Mouse (Mus musculus) kidney, embryonic 16.5 days (tissue): ENCODE measurements around the gene Rab1a. TPM values are rescaled to one million over a fixed set of nuclear protein-coding genes. Genes with fewer than 3 reads are reported as not detected.

ENCODE experiments used
- ATAC-seq: fragments of 200-750 bp; cut with Nextera tagmentation; 2 replicates; pipeline ENCODE4 v1.8.0; 2017; ENCODE audit warnings: moderate TSS enrichment; ENCODE audit not compliant: low FRiP score, low TSS enrichment
- H3K27ac ChIP-seq: fragments of 300-500 bp; sonication (generic); 2 replicates; pipeline ENCODE4 v1.5.1; 2014; ENCODE audit warnings: low read length
- H3K27me3 ChIP-seq: fragments of 300-500 bp; sonication (generic); 2 replicates; pipeline ENCODE4 v1.6.1; 2014; ENCODE audit warnings: low read length, control low read depth, mixed read lengths; ENCODE audit not compliant: insufficient read depth
- H3K36me3 ChIP-seq: fragments of 300-500 bp; sonication (generic); 2 replicates; pipeline ENCODE4 v1.6.1; 2014; ENCODE audit warnings: low read length, control low read depth, mixed read lengths; ENCODE audit not compliant: insufficient read depth
- H3K4me1 ChIP-seq: fragments of 300-500 bp; sonication (generic); 2 replicates; pipeline ENCODE4 v1.6.1; 2014; ENCODE audit warnings: low read length, control low read depth, mixed read lengths; ENCODE audit not compliant: insufficient read depth
- H3K4me2 ChIP-seq: fragments of 300-500 bp; sonication (generic); replicated peaks from 2 replicates; pipeline ENCODE4 v1.6.1; 2014; ENCODE audit warnings: low read depth, low read length
- H3K4me3 ChIP-seq: fragments of 300-500 bp; sonication (generic); 2 replicates; pipeline ENCODE4 v1.5.1; 2014; ENCODE audit warnings: mild to moderate bottlenecking, low read length
- H3K9ac ChIP-seq: fragments of 300-500 bp; sonication (generic); replicated peaks from 2 replicates; pipeline ENCODE4 v1.6.1; 2014; ENCODE audit warnings: low read length
- H3K9me3 ChIP-seq: fragments of 300-500 bp; sonication (generic); 2 replicates; pipeline ENCODE4 v1.6.1; 2016; ENCODE audit warnings: low read length, control low read depth
- WGBS: fragments of 180-500 bp; shearing (Covaris S2); extraction: QIAGEN DNeasy Blood & Tissue Kit; methylation state at CpG from one replicate; pipeline ENCODE4 v1.1.7; 2014; 5-methylcytosine and 5-hydroxymethylcytosine counted together
- polyA plus RNA-seq: library from polyadenylated mRNA; unstranded; fragments of >200 nt; fragmentation: Nextera tagmentation; extraction: Ambion mirVana; gene quantifications from 2 replicates; pipeline ENCODE4 v1.2.1, GENCODE M21; 2015

Gene Rab1a
- polyA plus RNA-seq, 1 experiment from 2014 or later, result 261 TPM

DNA sequence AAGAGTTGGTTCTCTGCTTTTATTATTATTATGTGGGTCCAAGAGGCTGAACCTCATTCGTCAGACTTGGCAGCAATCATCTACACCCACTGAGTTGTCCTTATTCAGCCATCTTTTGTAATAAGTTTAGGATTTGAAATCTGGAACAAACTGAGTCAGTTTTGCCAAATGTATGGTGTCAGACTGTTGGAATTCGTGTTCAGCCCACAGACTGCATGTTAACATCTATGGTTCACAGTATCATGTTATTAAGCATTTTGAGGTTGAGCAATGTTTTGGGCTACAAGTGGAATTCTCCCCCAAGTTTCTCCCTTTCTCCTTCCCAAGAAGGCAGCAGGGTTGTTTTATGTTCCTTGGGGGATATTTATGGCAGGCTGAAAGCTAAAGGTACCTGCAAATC, 51.9 kb downstream of the Rab1a start:
- no peak overlapping the region for H3K27ac ChIP-seq
- 81% methylated on average over 2 of the region's 2 CpGs for WGBS

GRCm38 (mm10) chr11:20254791-20255190, 53.6 kb downstream of the Rab1a start:
- Histone ChIP-seq H3K4me2 (no peak overlapping the region), H3K4me3 (no peak overlapping the region), H3K27me3 (no peaks in the 10 kb centered on the region), H3K9me3 (no peaks in the 10 kb centered on the region), H3K4me1 (no peaks in the 10 kb centered on the region), H3K9ac (no peak overlapping the region), H3K36me3 (no peaks in the 10 kb centered on the region), H3K27ac (no peak overlapping the region)
- WGBS, result 79% methylated on average over 4 of the region's 4 CpGs
- no peak for ATAC-seq

More for the DNA sequence above, 51.9 kb downstream of the Rab1a start:
- Histone ChIP-seq H3K36me3 (no peaks in the 10 kb centered on the region), H3K4me1 (peaks cover 5% of the 10 kb centered on the region), H3K4me3 (no peak overlapping the region), H3K9ac (no peak overlapping the region), H3K9me3 (no peaks in the 10 kb centered on the region), H3K27me3 (no peaks in the 10 kb centered on the region), H3K4me2 (no peak overlapping the region)
- no peak for ATAC-seq

DNA sequence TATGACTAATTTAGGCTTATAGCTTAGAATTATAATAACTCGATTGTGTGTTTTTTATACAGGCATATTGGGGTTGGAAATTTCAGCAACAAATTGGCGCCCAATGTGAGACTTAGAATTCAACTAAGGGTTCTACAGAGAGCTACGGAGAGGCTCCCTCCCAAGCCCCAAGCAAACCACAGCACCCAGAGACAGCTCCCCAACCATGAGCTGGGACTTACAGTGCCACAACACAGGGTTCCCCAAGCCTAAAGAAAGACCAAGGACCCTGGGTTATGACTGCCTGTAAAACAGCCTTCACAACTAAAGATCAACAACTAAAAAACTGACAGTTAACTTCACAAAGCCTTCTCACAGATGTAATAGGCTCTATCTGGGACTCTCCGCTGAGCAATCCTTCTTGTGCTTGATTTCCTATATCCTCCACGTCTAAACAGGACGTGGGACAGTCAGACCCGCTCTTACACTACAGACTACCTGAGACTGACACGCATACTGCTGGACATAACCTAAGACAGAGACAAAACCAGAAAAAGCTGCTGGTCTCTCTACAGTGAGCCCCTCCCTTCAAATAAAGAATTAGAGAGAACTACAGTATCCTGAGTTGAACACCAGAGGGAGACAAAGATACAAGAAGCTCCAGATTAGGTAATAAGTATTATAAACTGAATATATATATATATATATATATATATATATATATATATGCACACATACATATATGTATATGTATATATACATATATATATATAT, 61.6 kb downstream of the Rab1a start:
- no peak overlapping the region for H3K4me2 ChIP-seq
- H3K36me3 ChIP-seq, result no peaks in the 10 kb centered on the region
- WGBS, result 63% methylated on average over 8 of the region's 8 CpGs
- H3K9me3 ChIP-seq, result no peaks in the 10 kb centered on the region
- no peak for ATAC-seq
- H3K27ac ChIP-seq, result no peak overlapping the region
- no peaks in the 10 kb centered on the region for H3K4me1 ChIP-seq
- no peak overlapping the region for H3K9ac ChIP-seq
- H3K4me3 ChIP-seq, result no peak overlapping the region
- H3K27me3 ChIP-seq, result no peaks in the 10 kb centered on the region

DNA sequence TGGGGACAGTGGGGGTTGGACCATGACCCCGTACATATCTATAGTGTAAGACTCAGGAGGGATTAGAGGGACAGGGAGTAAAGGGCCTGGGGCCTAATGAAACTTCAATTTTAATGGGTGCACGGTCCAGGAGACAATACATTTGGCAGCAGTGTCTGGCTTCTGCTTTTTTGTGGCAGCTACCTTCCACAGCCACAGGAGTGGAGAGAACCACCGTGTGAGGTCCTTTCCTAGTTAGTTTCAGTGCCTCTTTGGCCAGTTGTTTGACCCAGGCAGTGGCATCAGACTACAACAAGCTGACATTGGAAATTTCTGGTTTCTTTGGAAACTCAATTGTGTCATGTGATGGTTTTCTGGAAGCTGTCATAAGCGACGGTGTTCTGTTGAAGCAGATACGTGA, 68.7 kb downstream of the Rab1a start:
- H3K9me3 ChIP-seq, result no peaks in the 10 kb centered on the region
- H3K27ac ChIP-seq, result no peak overlapping the region
- no peak overlapping the region for H3K9ac ChIP-seq
- WGBS, result 88% methylated on average over 6 of the region's 6 CpGs
- H3K4me2 ChIP-seq, result no peak overlapping the region
- ATAC-seq, result no peak
- H3K4me1 ChIP-seq, result no peaks in the 10 kb centered on the region
- no peak overlapping the region for H3K4me3 ChIP-seq
- no peaks in the 10 kb centered on the region for H3K27me3 ChIP-seq
- H3K36me3 ChIP-seq, result no peaks in the 10 kb centered on the region

- no peak for ATAC-seq
- Histone ChIP-seq H3K27me3 (no peaks in the 10 kb centered on the region), H3K27ac (no peak overlapping the region), H3K36me3 (no peaks in the 10 kb centered on the region), H3K4me1 (no peaks in the 10 kb centered on the region), H3K9ac (no peak overlapping the region), H3K9me3 (no peaks in the 10 kb centered on the region), H3K4me2 (no peak overlapping the region), H3K4me3 (no peak overlapping the region)
- WGBS, result 76% methylated on average over 2 of the region's 2 CpGs
These were observed 74.7 kb downstream of the Rab1a start for GRCm38 (mm10) chr11:20275974-20276373.

Other genes with a start within 250 kb of the Rab1a start
- 109 and 116 TPM in 2 replicates for gene Actr2, start 88.5 kb upstream of the Rab1a start, polyA plus RNA-seq
- 35.1 and 40.5 TPM in 2 replicates for gene Cep68, start 48.0 kb downstream of the Rab1a start, polyA plus RNA-seq
- 9.4 and 9.8 TPM in 2 replicates for gene Slc1a4, start 131.3 kb downstream of the Rab1a start, polyA plus RNA-seq